Mouse (Mus musculus) right cerebral cortex, postnatal 36 days (tissue): Measurements from ENCODE around the gene Fgfr1op.
"Not testable (repeated sequence)": the region's sequence is repeated elsewhere in the genome, so short reads cannot be mapped to it uniquely, and the experiment has no call there.

Experiments used
- DNase-seq, 2 experiments: peaks; one replicate each; pipeline ENCODE4 v3.0.0; 2022; ENCODE audit warnings: low spot score in 2 of 2, mixed read lengths in 1 of 2

Fgfr1op gene

DNA sequence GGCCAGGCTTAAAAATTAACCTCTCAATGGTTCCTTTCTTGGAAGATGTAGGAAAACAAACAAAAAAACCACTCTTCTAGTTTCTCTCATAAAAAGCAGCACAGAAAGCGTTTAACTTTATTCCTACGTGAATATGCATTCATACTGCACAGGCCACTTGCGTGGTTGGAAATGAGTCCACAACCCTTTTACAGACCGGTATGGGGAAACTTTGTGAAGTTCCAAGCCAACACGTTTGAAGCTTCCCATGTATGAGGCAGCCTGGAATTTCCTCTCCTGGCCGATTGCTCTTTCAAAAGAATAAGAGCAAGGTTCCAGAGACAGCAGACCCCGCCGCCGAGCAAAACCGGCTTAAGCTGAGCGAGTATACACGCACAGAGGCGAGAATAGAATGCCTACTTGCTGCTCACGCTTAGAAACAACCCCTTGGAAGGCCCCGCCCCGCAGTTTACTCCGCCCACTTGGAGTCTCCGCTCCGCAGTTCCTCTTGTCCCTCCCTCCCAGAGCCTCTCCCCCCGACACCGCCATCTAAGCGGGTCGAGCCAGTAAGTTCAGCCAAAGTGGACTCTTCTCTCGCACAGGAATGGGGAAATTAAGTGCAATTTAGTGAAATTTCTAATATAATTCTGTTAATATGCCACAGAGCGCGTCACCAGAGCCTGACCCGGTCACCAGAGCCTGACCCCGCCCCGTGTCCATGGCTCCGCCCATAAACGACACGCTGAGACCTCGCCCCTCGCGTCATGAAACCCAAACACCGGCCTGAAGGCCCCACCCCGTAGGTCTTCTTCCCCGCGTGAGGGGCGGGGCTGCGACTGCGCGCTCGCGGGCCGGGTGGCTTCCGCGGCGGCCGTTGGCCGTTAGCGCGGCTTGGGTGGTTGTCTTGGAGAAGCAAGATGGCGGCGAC lies at the start of gene Fgfr1op:
Gene Fgfr1op, plus strand, starts transcription at position 801 of the 907 bp plus-strand sequence.
- peak in 1 of 2 experiments; percentile 52 for DNase-seq

DNA sequence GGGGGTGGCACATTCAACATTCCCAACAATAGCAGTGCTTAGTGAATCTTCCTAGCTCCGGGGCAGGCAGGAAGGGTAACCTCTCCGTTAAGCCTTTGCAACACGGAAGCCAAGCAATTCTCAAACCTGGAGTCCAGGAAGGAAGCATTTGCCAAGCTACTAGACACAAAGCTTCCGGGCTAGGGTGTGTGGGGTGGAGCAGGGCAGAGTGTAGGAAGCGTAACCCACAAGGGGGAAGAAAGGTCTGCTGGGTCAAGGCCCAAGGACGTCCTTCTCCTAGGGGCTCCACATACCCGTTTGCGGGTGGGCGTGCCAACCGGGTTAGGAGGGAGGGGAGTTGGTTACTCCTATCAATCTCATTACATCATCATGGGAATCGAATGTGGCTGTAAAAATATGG lies 48.9 kb upstream of the Fgfr1op start:
- DNase-seq = not testable (repeated sequence)

DNA sequence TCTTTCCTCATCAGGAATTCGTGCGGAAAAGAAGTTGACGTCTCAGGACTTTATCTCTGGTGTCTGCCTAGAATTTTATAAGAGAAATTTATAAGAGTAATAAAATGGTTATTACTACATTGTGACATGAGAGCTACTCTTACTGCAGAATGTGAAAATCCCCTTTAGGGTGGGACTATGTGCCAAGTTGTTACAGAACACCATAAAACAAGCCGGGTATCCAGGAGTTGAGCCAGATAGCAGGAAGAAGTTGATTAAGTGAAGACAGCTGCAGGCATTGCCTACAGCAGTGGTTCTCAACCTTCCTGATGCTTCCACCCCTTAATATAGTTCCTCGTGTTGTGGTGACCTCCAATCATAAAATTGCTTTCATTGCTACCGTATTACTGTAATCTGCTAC lies 48.4 kb upstream of the Fgfr1op start:
- DNase-seq = not testable (repeated sequence)

DNA sequence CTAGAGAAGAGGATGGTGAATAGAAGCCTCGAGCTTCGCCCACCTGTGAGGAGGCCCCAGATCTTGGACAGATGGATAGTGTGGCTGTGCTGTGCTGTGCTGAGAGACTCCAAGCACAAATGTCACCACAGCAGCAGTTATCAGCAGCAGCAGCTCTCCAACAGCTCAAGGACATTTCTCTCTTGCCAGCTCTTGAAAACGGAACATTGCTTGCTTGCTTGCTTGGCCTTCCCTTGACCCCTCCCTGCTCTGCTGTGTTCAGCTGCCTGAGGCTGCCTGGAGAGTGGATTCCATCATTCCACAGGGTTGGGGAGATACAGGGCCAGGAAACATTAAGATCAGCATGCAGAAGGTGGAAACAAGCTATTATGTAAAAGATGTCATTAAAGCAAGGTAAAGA lies 42.3 kb upstream of the Fgfr1op start:
- DNase-seq = not testable (repeated sequence)

DNA sequence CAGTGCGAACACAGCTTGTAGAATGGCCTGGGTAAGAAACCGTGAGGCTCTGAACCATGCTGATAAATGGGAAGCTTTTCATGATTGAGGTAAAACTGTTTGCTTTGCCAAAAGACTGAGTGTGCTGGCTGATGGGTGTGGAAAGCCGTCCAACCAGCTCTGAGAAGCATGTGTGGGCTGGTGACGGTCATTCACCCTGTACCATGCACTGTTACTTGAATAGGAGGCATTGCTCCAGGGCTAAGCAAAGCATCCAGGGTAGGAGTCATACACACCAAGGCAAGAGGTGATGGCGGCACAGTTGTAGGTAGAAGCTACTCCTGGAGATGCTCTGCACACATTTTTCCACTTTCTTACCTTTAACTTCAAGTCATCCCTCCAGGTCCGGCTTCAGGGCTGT lies 40.7 kb upstream of the Fgfr1op start:
- DNase-seq = not testable (repeated sequence)

DNA sequence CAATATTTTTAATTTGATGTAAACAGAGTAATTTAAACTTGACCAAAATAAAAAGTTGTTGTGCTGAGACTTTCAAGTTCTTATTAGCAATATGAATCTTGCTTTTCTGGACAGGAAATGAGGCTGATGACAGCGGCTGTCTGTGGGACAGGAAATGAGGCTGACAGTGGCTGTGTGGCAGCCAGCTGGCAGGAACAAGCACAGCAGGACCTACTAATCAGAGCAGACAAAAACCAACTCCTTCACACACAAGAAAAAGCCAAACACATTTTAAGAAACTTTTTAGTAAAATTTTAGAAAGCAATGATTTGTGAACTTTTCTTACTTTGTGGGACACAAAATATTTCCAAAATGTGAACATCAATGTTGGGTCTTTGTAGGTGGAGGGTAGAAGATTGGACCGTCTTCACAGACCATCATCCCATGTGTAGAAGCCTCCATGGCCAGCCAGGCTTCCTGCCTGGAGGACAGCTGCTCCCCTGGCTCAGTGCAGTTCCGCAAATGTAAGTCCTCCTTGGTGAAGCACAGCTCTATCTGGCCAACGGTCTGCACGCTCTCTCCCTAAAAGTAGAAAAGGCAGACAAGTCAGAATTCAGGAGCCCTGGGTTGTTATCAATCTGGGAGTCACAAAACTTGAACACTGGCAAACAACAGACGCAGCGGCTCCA lies 36.8 kb upstream of the Fgfr1op start:
- not testable (repeated sequence) for DNase-seq

DNA sequence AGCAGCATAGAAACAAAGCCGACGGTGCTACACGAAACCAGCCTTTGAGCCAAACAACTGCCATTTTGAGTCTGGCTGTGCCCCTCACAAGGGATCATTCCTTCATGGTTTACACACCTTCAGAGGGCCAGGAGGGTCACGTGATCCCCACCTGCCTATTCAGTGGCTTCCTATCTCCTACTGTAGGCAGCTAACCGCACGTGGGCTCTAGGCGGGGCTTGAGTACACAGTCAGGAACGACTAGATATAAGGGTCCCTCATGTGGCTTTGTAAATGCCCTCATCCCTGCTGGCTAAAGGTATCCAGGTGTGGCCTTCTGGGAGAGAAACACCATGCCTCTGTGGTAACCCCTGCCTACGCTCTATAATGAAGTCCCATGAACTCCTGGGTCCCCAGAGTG lies 35.7 kb upstream of the Fgfr1op start:
- not testable (repeated sequence) for DNase-seq

DNA sequence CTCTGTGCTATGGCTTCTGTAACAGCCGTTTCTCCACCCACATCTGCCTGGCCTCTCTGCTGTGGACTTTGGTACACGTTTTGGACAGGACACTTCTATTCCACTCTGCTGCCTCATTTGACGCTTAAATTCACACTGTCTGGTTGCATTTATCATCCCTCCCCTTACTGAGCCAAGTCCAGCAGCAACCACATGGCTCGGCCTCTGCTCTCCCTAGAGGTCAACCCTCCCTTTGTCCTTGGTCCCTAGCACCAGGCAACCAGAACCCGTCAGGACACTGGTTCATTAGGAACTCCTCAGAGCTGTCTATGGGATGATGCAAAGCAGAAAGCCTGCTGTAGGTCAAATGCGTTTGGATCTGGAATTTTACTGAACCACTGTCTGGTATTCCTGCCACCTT lies 34.5 kb upstream of the Fgfr1op start:
- DNase-seq = not testable (repeated sequence)

DNA sequence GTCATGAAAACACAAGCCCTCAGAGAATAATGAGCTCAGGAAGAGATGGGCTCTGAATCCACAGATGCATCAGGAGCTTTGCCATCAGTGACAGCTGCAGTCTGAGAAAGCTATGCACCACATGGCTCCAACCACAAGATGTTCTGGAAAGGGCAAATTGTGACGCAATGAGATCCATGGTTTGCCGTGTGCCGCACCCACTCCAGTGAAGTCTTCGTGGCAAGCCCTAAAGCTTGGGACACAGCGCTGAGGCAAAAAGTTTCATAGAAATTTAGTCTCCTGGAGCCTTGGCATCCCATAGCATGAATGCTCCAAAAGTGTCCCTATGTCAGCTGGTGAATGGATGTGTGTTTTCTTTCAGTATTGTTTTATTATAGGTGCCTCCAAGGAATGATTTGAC lies 27.2 kb upstream of the Fgfr1op start:
- not testable (repeated sequence) for DNase-seq

DNA sequence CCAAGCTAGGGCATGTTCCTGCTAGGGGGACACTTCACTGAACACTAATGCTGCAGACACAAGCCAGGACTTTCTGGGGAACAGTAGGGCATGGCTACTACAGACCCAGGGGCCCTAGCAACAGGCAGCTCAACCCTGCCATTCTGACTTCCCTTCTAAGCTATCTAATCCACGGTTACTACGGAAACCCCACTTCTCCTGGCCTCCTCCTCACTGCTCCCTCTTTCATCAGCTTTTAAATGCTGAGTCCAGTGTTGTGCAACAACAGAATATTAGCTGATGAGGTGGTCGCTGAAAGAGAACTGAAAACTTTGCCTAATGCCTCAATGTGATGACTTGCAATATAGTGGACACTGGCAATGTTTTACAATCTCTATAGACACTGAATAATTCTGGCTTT lies 25.1 kb upstream of the Fgfr1op start:
- DNase-seq = not testable (repeated sequence)

DNA sequence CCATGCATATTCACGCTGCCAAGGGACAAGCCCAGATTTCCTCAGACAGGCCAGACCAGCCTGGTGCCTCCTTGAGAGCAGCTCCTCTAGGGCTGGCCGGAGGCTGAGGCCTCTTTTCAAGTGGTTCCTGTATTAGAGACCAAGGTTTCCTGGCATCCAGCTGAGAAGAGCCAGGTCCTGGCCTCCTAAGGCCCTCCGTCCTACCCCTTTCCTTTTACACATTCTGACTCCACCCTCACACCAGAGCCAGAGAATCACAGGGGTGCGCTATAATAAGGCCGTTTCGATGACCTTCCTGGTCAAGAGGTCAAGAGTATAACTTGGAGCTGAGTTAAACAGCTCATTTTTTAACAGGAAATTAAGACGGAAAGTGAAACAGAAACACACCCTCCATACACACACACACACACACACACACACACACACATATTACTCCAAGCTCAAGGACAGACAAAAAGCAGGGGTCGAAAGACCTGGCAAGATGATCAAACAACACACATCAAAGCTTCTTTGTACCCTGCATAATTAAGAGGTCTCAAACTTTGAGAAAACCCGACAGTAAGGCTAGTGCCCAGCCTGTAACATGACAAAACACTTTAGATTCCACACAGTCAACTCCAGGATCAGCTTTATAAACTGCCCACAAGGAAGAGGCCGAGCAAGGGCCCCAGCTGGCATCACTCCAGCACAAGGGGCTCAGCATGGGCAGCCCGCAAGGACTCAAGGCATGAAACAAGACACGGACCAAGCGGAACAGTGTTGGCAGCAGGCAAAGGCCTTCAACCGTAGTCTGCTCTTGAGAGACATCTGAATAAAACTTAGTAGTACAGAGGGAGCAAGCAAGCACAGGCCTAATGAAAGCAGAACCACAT lies 21.3 kb upstream of the Fgfr1op start:
- DNase-seq = not testable (repeated sequence)

DNA sequence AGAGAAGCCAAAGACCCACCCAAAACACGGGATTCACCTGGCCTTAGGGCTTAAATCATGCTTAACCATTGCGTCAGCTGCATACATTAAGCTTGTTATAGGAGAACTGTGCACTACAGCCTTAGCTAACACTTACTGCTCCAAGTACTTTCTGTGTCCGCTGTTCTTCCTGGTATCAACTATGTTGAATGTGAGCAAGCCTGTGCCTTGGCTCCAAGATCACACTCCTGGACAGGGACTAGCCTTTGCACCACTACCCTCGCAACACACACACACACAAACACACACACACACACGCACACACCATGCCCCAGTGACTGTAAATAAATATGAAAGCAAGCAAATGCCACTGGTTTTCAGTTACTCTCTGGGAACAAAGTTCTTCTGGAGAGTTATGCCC lies 18.4 kb upstream of the Fgfr1op start:
- not testable (repeated sequence) for DNase-seq

DNA sequence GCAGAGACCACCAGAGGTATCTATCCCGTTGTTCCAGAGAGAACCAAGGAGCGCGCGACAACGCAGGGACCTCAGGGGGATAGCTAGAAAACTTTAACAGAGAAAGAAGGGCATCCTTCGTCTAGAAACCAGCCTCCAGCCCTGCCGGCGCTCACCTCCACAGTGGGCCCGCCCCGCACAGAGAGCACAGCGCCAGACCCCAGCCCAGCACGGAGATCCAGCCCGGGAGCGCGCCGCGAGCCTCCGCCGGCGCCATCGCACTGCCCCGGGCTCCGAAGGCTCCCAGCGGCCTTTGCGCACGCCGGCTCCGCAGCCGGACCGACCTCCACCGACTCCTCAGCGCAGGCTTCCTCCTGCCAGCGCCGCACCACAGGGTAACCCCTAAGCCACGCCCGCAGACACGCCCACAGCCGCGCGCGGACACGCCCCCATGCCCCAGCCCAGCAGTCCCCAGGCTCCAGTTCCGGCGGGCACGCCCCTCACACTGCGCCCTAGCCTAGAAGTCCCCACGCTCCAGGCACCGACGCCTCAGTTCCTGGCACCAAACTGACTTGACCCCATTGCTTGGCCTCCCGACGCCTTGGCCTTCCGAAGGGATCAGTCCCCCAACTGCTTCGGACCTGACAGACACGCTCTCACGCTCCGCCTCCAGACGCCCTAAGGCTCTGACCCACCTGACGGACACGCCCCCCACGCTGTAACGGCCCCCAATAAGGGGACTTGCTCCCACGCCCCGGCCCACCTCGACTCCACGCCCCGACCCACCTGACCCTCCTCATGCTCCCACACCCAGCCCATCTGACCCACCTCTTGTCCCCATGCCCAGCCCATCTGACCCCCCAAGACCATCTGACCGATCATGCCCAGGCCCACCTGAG lies 17.6 kb upstream of the Fgfr1op start, which contains the start of the genes Gm49673 and Rnaset2a:
Gene Gm49673, minus strand, starts transcription at position 350 of the 878 bp plus-strand sequence.
Gene Rnaset2a, minus strand, starts transcription at position 659 of the 878 bp plus-strand sequence.
- DNase-seq = not testable (repeated sequence)

DNA sequence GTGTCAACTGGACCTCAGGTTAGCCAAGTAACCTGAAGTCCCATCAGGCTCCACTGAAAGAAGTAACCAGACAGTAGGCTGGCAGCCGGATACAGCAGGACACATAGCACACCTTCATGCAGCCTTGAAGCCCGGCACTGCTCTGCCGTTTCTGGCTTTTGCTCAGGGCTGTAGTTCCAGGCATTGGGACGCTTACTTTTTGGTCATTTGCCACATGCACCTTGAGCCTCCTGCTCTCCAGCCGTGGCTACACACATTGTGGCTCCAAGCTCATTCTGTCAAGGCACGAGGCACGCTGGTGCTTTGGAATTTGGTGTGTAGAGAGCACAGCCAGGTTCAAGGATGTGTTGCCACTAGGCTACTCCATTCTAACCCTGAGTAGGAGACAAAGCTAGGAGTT lies 10.3 kb upstream of the Fgfr1op start:
- DNase-seq = not testable (repeated sequence)

DNA sequence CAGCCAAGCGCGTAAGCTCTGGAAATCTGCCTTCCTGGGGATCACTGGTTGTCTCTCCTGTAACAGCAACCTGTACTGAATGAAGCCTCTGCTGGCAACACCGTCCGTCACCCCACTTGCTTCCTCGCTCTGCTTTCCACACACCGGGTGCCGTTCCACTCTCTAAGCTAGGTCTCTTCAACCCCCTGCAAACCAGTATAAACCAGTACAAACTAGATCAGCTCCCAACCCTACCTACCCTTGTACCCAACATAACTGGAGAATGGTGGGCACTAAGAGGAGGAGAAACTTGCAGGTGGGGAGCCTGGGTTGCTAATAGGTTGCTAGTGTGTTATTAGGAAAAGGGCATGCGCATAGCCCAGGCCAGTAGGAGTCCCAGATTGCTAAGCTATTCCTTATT lies 9.3 kb upstream of the Fgfr1op start:
- DNase-seq = not testable (repeated sequence)

DNA sequence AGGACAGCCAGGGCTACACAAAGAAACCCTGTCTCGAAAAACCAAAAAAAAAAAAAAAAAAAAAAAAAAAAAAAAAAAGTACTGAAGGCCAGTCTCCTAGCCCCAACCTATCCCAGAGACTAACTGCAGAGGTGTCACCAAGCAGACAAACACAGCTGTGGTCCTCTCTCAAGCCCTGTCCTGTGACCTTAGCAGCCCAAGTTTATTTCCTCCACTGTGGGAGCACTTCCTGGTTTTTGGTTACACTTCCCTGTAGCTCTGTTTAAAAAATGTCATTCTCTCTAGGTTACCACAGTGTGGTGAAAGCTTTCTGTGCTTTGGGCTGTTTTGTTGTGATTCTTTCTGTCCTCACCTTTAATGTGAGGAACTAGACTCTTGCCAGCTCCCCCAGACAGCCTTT lies 6.7 kb upstream of the Fgfr1op start:
- not testable (repeated sequence) for DNase-seq

DNA sequence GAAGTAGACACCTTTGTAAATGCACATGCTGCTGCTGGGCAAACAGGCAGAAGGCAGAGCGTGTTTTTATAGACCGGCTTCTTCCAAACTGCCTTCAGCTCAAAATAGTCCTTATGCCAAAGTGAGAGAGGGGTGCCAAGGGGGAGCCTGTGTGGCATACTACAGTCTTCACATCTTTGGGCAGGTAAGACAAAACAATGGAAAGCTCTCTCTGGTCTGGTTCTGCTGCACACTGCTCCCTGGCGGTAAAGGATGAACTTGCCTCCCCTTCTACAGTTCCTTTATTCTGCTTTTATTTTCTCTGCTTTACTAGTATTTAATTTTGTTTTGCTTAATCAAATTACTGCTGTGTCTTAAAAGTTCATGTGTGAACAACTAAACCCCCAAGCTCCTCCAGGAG lies 4.3 kb upstream of the Fgfr1op start:
- peak in 1 of 2 experiments; percentile 39 for DNase-seq

DNA sequence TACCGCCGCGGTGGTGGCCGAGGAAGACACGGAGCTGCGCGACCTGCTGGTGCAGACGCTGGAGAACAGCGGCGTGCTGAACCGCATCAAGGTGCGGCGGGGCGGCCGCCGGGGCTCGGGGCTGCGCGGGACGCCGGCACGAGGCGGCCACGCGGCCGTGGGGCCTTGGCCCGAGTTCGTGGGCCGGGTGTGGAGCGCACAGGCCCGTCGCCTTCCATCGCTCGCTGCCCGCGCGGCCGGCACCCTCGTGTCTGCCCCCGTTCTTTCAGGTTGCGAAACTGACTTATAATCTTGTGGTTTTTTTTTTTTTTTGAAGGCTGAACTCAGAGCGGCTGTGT lies 276 bp downstream of the Fgfr1op start:
- DNase-seq = not testable (repeated sequence)

DNA sequence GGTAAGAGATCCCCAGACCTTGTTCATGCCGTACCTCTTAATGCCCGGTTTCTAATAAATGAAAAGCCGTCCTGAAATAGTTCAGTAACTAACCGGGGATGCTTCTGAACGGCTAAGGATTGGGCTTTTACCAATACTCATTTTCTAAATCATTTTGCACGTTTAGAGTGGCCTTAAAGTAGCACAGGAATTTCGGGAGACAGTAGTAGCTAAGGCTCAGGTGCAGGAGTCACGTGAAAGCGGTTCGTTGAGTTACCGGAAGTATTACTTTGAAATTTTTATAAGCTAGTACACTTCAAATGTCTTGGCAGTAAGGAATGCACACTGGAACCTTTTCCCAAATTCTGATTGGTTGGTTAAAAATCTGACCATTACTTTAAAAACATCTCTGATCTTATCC lies 676 bp downstream of the Fgfr1op start:
- DNase-seq = not testable (repeated sequence)

DNA sequence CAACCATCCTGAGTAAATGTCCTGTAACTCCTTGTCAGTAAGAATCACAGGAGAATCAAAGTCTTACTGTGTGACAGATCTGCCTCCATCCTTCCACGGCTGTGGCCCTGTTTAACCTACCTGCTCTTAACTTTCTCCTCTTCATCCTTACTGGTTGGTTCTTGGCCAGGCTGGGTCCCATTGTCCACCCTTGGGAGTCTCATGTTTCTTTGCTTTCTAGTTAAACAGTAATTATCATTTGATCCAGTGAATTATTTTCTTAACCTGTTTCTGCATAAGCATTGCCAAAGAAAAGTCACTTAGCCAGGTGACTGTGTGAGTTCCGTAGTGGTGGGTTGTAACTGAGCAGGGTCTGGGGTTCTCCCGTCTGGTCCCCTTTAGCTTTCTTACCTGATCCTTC lies 1.2 kb downstream of the Fgfr1op start:
- not testable (repeated sequence) for DNase-seq

DNA sequence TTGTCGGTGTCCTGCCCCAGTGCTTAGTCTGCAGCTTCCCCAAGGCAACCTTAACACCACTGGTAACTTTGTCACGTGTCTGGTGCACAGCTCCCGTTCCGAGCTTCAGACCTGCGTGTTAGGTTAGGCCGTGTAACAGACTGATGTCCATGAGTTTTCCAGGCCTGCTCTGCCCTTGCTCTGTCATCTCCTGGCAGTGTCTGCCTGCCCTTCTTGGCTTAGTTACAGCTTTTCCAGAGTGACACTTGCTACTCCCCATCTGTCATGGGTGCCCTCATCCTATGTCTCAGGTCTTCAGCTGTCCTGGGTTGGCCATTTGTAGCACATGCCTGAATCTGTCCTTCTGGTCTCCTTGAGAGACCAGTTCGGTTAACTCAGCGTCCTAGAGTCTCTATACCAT lies 2.1 kb downstream of the Fgfr1op start:
- not testable (repeated sequence) for DNase-seq
